Mouse (Mus musculus): ENCODE results near the gene Arhgef2.
"Not testable (repeated sequence)": the region's sequence is repeated elsewhere in the genome, so short reads cannot be mapped to it uniquely, and the experiment has no call there.

Arhgef2 gene

DNA sequence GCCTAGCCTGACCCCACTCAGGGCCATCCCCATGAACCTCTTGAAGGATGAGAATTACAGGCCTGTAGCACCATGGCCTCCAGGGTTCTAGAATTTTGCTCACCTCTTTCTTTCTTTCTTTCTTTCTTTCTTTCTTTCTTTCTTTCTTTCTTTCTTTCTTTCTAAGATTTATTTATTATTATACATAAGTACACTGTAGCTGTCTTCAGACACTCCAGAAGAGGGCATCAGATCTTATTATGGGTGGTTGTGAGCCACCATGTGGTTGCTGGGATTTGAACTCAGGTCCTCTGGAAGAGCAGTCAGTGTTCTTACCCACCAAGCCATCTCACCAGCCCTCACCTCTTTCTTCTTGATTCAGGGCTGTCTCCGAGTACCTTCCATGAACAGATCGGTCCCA lies at the start of gene Arhgef2:
TSS of gene Arhgef2 (plus strand) at position 301 of the 400 bp plus-strand sequence.
- not testable (repeated sequence) for DNase-seq (ENCODE audit: extremely low read depth, insufficient read length, low spot score)

DNA sequence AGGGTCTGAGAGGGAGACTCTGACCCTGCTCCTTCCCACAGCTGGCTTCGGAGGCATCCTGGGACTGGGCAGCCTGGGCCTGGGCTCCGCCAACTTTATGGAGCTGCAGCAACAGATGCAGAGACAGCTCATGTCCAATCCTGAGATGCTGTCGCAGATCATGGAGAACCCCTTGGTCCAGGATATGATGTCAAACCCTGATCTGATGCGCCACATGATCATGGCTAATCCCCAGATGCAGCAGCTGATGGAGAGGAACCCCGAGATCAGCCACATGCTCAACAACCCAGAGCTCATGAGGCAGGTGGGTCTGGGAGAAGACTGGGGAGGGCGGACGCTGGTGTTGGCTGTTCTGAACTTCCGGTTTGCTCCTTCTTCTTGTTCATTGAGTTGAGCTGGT lies 49.1 kb upstream of the Arhgef2 start:
- no peak for DNase-seq (ENCODE audit: extremely low read depth, insufficient read length, low spot score)

- no peak for DNase-seq (ENCODE audit: extremely low read depth, insufficient read length, low spot score)
Measured at GRCm38 (mm10) chr3:88559596-88559995, 46.2 kb upstream of the Arhgef2 start.

GRCm38 (mm10) chr3:88561989-88562388 lies 43.8 kb upstream of the Arhgef2 start:
- no peak for DNase-seq (ENCODE audit: extremely low read depth, insufficient read length, low spot score)

DNA sequence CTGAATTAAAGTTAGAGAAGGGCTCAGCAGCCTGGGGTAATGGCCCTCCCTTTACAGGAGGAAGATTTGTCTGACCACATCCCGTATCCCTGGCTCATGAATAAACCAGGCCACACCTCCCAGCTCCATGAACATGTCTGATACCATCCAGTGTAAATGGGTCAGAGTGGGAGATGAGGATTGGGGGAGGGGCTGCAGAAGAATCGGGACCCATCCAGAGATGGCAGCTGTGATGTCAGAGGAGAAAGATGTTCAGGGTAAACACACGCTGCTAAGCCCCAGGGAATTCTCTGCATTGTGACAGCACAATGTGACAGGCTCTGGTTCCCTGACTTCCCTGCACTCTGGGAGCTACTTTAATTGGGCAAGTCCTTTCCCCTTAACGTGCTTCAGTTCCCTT lies 42.3 kb upstream of the Arhgef2 start:
- DNase-seq (ENCODE audit: extremely low read depth, insufficient read length, low spot score), result no peak

DNA sequence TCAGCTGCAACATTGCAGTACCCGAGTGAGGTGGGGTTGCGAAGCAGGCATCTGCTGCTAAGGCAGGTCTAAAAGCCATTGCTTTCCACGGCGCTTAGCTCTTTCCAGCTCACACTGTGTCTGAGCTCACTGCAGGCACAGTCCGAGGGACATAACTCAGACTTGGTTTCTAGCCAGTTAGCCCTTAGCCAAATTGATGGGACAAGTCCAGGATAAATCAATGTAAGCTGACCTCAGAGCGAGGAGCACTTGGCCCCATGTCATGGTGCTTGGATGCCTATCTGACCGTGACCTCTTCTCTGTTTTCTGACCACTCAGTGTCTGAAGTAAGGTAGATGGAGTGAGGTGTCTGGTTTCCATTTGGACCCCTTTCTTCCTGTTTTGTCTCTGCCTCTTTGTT lies 41.8 kb upstream of the Arhgef2 start:
- no peak for DNase-seq (ENCODE audit: extremely low read depth, insufficient read length, low spot score)

DNA sequence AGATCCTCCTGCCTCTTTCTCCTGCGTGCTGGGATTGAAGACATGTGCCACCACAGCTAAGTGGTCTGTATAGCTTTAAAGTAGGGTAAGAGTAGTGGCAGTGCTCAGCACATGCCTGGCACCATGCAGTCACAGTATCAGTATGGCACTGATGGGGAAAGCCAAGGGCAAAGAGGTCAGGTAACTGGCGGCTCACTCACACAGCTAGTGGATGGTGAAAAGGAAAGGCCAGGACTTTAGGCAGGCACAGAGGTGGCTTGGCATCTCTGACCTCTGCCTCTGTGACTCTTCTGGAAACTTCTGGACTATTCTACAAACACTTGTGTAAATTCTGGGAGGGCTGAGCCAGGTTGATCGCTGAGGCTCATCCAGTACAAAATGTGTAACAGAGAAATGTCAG lies 39.6 kb upstream of the Arhgef2 start:
- DNase-seq (ENCODE audit: extremely low read depth, insufficient read length, low spot score), result no peak

DNA sequence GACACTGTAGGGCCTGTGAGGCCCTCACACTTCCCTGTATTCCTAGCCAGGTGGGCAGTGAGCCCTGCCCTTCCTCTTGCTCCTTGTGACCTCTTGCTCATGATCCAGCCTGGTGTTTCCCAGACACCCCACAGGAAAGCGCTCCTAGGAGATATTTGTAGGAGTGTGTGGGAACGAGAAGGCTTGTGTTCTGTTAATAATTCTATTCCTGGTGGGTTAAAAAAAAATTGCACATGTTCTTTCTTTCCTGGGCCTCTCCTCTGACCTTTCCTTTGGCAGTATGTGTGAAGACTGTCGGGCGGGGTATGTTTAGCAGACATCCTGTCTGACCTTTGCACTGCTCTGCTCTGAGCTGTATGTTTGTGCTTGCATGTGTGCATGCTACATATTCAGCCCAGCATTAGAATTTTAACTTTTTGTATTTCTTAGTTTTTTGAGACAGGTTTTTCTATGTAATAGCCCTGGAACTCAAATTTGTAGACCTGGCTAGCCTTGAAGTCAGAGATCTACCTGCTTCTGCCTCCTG lies 39.2 kb upstream of the Arhgef2 start:
- DNase-seq (ENCODE audit: extremely low read depth, insufficient read length, low spot score), result no peak

GRCm38 (mm10) chr3:88567892-88568291 lies 37.9 kb upstream of the Arhgef2 start:
- no peak for DNase-seq (ENCODE audit: extremely low read depth, insufficient read length, low spot score)

- no peak for DNase-seq (ENCODE audit: extremely low read depth, insufficient read length, low spot score)
Measured at GRCm38 (mm10) chr3:88568615-88569014, 37.2 kb upstream of the Arhgef2 start.

DNA sequence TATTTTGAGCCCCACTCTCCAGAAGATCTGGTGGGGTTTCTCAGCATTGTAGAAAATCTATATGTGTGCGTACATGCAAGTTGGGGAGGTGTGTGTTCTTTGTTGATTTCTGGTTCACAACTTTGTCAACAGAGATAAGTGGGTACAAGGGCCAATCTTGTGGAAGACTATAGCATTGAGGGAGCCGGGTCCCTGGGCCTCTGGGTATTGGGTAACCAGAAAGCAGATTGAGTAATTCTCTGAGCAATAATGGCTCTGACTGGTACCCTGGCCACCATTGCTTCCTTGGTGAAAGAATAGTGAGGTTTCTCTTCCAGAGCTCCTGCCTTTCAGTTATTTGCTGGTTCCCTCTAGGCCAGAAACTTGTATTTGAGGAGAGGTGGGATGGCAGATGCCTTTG lies 36.7 kb upstream of the Arhgef2 start:
- no peak for DNase-seq (ENCODE audit: extremely low read depth, insufficient read length, low spot score)

DNA sequence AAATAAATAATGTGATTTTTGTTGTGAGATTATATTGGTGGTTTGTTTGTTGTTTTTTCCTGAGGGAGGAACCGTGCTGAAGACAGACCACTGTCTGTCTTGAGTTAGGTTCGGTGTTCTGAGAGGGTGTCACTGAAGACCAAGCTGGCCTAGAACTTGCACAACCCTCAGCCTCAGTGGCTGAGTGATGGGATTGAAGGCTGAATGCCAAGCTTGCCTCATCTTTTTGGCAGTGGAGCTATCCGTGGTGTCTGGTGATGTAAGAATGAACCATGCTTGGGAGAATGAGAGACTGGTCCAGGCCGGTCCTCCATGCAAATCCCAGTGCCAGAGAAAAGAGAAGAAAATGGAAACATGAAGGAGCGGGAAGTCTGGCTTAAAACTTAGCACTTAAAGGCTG lies 36.1 kb upstream of the Arhgef2 start:
- DNase-seq (ENCODE audit: extremely low read depth, insufficient read length, low spot score), result no peak

- no peak for DNase-seq (ENCODE audit: extremely low read depth, insufficient read length, low spot score)
Measured at GRCm38 (mm10) chr3:88570341-88570740, 35.4 kb upstream of the Arhgef2 start.

- DNase-seq (ENCODE audit: extremely low read depth, insufficient read length, low spot score), result no peak
Measured at GRCm38 (mm10) chr3:88571856-88572255, 33.9 kb upstream of the Arhgef2 start.

DNA sequence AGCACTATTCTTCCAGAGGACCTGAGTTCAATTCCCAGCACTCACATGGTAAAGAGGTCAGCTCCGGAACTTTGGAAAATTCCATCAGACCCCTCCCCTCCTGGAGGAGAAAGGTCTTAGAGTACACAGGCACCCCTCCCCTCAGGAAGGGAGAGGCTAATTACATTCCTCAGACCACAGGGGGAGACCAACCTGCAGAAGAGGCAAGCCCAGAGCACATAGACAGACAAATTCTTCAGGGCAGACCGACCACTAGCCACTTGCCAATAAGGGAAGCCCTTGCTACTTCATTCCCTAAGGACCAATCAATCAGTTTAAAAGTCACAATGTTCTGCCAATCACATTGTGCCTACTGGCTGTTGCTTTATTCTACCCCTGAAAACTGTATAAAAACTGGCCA lies 32.9 kb upstream of the Arhgef2 start:
- DNase-seq (ENCODE audit: extremely low read depth, insufficient read length, low spot score), result no peak

DNA sequence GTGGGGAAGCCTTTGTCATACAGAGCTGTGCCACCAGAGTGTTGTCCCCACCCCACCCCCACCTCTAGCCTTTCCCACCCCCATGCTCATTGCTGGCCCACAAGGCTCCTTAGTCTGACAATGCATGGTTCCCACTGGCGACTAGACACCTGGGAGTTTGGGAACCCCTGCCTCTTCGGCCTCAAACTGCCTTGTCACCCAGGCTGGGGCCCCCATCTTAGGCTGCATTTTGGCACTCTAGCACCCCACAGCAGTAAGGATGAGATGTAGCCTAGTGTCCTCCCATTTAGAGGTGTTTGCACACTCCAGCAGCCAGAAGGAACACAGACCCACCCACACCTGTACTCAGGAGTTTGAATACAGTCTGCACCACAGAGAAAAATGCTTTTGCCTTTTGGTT lies 32.0 kb upstream of the Arhgef2 start:
- DNase-seq (ENCODE audit: extremely low read depth, insufficient read length, low spot score), result no peak

GRCm38 (mm10) chr3:88575540-88575939 lies 30.2 kb upstream of the Arhgef2 start, which contains the start of gene Ssr2:
Gene Ssr2 (plus strand): TSS chr3:88575876.
- no peak for DNase-seq (ENCODE audit: extremely low read depth, insufficient read length, low spot score)

DNA sequence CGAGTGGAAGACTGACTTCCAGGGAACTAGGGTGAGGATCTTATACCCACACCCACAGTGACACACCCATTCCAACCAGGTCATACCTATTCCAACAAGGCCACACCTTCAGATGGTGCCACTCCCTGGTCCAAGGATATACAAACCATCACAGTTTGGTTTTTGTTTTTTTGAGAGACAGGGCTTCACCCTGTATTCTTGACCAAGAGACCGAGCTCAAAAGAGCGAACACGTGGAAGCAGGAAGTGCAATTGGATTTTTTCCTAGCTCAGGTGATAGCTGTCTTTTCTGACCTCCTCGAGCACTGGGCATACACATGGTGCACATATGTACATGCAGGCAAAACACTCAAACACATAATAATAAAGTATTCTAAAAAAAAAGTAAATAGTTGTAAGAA lies 27.9 kb upstream of the Arhgef2 start:
- not testable (repeated sequence) for DNase-seq (ENCODE audit: extremely low read depth, insufficient read length, low spot score)

- DNase-seq (ENCODE audit: extremely low read depth, insufficient read length, low spot score), result no peak
Measured at GRCm38 (mm10) chr3:88578498-88579424, 27.0 kb upstream of the Arhgef2 start.

GRCm38 (mm10) chr3:88579454-88580117 lies 26.2 kb upstream of the Arhgef2 start:
- DNase-seq (ENCODE audit: extremely low read depth, insufficient read length, low spot score), result peak; percentile 80

- no peak for DNase-seq (ENCODE audit: extremely low read depth, insufficient read length, low spot score)
Measured at GRCm38 (mm10) chr3:88585769-88586168, 20.0 kb upstream of the Arhgef2 start.

- no peak for DNase-seq (ENCODE audit: extremely low read depth, insufficient read length, low spot score)
Measured at GRCm38 (mm10) chr3:88586640-88587039, 19.1 kb upstream of the Arhgef2 start.
